Mouse (Mus musculus): ENCODE measurements around the gene Ovca2.

The Ovca2 gene

DNA sequence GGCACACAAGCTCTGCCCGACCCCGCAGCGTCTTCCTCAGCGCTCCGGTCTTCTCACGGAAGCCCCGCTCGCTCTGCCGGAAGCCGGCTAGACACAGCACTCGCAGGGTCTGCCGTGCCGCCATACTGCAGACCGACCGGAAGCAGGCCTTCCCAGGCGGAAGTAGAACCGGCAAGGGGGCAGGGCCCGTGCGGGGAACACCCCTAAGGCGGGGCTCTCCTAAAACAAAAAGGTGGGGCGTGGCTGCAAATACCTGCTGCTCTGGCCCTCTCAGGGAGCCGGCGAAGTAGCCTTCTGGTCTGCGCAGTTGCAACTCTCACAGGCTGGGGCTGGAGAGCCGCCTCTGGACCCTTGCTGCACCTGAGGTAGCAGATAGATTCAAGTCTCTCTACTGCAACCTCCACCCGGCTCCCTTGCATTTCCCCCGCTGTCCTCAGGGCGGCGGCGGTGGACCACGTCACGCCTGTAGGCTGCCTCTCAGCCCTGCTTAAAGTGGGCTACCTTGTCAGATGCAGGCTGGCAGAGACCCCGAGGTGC lies at the start of gene Ovca2:
Gene Ovca2, minus strand, starts transcription at position 164 of the 537 bp plus-strand sequence.
- peak; percentile 82 to 86 for DNase-seq

DNA sequence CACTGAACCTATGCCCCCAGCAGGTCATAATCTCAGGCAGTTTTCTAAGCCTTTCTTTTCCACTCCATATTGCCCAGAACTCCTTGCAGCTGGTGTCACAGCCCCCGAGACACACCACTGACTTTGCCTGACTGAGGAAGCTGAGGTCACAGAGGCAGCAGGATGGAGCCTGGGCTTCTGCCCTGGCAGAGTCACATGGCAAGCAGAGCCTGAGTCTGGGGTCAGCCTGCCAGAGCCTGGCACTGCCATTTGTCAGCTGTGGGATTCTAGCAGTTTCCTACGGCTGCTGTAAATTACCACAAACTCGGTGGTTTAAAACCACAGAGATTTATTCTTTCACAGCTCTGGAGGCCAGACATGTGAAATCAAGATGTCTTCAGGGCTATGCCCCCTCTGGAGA lies 49.0 kb upstream of the Ovca2 start:
- DNase-seq, result no peak

GRCm38 (mm10) chr11:75224835-75225234 lies 46.2 kb upstream of the Ovca2 start:
- DNase-seq, result no peak

- no peak for DNase-seq
Measured at GRCm38 (mm10) chr11:75224062-75224461, 45.4 kb upstream of the Ovca2 start.

DNA sequence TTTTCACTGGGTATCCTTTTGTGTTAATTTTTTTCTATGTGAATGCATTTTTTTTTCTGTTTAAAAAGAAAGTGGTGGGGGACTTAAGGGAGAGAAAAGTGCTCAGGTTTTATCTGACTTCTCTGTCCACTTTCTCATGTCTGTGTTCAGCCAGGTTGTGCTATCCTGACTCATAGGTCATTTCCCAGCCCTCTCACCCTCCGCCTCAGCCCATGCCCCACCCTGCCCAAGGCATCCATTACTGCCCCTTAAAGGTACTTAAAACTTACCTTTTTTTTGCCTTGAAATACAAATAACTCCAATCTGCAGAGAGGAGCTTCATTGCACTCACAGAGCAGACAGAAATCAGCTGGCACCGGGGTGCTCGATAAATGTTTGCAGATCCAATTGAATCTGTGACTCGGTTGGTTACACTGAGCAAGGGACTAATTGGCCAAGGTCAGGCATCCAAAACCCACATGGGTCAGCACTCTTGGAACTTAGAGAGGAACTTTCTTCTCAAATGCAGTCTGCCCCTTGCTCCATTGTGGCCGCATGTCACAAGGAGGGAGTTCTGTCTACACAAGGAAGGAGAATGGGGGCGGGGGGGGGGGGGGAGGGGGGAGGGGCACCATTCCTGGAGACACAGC lies 42.0 kb upstream of the Ovca2 start:
- DNase-seq, result no peak

DNA sequence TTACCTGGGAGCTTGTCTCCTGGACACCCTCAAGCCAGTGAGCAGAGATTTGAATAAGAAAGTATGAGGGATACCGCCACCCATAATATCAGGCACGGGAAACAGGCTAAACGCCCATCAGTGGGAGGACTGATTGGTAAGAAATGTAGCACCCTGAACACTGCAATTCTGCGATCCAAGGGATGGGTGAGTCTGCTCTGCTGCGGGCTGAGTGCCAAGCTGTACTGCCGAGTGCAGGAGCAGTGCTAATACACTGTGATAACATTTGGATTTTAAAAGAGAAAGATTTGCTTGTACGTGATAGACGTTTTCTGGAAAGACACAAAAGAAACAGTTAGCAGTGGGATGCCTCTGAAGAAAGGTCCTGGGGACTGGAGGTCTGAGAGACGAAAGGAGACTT lies 41.5 kb upstream of the Ovca2 start:
- no peak for DNase-seq

DNA sequence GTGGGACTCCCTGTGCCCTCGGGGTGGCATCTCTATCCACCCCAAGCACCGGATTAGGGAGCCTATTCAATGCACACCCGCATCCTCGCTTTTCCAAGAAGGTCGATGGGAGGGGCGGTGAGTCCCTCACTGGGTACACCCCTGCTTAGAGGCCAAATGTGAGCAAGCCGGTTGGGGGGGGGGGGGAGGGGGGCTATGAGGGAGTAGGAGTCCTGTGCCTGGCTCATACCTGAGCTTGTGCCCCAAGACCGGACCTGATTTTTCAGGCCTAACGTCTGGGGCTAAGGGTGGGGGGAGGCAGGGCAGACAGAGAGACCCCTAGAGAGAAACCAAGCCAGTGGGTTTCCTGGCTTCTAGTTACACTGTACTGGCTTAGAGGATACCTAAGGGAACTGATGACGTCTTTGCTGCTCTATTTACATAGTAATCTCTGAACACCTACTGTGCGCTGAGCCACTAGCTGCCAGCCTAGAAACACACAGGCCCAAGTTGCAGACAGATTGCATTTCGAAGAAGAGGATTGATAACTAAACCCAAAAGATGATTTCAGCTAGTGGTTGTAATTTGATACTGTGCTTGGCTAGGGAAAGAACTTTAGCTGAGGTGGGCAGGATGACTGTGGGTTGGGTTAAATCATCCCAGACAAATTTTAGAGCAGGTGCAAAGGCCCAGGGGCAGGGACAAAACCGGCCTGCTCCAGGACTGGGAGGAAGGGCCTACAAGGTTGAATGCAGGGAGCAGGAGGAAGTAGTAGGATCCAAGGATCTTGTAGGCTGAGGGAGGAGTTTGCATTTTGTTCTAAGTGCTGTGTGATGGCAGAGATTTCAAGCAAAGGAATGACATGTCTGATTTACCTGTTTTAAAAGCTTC lies 35.7 kb upstream of the Ovca2 start:
- no peak for DNase-seq

DNA sequence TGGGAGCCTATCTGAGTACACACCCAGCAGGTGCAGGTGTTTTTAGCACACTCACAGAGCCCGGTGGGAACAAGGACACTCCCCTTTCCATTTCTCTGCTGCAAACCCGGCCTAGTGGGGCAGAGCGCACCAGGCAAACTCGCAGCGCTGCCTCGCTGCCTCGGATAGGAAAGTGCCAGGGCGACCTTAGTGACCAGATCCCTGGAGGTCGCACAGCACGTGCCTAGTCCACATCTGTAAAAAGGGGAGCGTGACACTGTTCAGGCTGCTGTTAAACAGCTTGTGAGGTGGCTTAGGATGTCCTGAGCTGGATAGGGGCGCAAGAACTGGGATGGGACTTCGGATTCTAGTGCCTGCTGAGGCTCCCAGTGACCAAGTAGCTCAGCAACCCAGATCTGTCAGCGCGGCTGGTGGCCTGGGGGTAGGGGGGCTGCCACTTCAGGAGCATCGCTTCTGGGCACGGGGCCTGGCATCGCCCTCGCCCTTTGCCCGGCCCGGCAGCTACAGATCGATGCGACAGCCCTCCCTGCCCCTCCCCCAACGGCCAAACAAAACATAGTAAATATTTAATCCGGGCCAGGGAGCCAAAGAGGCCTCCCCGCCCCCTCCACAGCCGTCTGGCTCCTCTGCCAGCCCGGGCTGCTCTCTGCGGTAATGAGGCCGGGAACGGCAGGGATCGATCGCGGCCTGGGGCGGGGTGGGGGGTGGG lies 34.9 kb upstream of the Ovca2 start:
- DNase-seq, result no peak

DNA sequence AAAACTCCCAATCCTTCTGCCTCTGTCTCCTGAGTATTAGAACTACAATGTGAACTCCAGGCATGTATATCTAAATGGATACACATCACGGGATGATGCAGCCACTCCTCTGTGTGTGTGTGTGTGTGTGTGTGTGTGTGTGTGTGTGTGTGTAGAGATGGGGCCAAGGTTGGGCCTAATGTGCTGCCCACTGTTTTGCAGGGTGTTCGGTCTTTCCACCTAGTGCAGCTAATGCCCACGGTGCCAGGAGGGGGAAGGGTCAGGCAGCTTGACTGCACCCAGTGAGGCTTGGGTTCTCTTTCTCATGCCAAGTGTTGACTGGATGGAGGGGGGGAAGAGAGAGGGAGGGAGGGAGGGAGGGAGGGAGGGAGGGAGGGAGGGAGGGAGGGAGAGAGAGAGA lies 34.2 kb upstream of the Ovca2 start:
- no peak for DNase-seq

GRCm38 (mm10) chr11:75212031-75212667 lies 33.5 kb upstream of the Ovca2 start:
- no peak for DNase-seq

- no peak for DNase-seq
Measured at GRCm38 (mm10) chr11:75210755-75211154, 32.1 kb upstream of the Ovca2 start.

DNA sequence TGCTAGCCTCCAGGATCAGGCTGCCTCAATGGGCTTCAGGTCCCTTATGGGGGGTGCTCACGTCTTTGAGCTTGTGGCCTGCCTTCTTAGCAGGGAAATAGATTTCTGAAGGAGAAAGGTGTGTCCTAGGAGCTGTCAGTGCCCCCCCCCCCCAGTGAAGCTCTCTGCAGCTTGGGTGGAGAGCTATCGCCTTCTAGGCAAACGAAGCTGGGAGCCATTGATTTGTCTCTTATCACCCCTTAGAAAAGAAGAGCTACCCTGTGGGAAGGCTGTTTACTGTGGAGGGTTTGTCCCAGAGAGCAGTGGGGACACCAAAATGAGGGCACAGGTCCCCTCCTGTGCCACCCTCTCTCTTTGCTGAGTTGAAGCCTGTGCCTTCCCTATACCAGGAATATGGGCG lies 31.5 kb upstream of the Ovca2 start:
- DNase-seq, result no peak

GRCm38 (mm10) chr11:75209363-75209762 lies 30.7 kb upstream of the Ovca2 start:
- no peak for DNase-seq

DNA sequence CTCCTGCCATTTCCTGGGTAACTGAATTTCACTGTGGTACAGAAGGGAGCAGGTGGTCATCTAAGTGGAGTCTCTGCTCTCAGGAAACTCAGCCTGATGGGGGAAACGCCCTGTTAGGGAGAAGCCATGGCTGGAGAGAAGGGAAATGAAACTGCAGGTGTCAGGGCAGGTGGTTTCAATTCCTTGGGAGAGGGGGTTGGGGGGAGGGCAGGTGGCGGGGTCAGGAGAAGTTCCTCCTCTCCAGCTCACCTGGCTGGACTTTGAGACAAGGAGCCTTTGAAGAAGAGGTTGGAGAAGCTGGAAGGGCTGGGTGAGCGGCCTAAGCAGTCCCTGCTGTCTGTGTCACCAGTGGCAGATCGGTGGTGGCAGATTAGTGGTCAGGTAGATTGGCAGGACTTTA lies 27.7 kb upstream of the Ovca2 start:
- no peak for DNase-seq

DNA sequence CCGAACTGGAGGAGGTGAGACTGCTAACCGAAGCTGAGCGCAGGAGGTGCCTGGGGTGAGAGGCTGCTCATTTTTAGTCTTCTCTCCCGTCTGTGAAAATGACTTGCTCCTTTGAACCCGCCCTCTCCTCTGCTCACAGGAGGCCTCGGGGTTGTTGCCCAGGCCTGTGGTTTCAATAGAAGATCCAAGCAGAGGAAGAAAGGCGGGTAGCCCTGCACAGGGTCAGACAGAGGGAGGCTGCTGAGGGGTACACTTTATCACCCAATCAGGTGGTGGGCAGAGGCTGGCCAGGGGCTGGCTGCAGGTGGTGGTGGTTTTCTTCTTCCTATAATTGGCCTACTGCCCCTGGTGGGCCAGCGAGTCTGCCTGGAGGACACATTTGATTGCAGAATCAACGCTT lies 25.8 kb upstream of the Ovca2 start:
- no peak for DNase-seq

DNA sequence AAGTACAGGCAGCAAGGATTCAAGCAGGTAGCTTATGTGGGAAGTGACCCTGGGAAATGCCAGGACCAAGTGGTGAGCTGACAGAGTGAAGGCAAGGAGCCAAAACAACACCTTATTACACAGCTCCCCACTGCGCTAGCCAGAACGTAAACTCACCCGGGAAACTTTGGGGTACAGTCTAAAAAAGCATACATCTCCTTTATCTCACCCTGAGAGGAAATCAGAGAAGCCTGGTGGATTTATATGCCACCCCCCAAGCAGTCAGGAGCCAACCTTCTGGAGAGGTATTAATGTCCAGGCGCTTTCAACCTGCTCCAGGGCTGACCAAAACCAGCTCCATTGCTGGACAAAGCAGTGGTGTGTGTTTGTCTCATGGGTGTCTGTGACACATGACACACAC lies 25.3 kb upstream of the Ovca2 start:
- DNase-seq, result no peak

- no peak for DNase-seq
Measured at GRCm38 (mm10) chr11:75201721-75202120, 23.1 kb upstream of the Ovca2 start.

DNA sequence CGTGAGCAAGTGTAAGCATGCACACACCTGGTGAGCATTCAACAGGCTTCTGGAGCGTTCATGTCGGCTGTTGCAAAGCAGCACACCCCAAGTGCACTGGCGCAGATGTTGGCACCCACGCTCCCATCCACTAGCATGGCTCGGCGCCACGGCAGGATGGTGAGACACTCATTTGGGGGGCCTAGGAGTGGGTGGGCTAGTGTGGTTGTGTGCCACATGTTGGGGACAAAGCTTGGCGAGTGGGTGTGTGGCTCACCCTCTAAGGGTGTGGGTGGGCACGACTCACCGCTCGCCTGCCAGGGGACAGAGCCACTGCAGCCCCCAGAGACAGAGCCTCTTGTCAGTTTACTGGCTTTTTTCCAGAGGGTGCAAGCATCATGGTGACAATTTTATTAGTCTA lies 22.3 kb upstream of the Ovca2 start:
- no peak for DNase-seq

GRCm38 (mm10) chr11:75199951-75200350 lies 21.3 kb upstream of the Ovca2 start:
- no peak for DNase-seq

- DNase-seq, result no peak
Measured at GRCm38 (mm10) chr11:75198792-75199191, 20.2 kb upstream of the Ovca2 start.

DNA sequence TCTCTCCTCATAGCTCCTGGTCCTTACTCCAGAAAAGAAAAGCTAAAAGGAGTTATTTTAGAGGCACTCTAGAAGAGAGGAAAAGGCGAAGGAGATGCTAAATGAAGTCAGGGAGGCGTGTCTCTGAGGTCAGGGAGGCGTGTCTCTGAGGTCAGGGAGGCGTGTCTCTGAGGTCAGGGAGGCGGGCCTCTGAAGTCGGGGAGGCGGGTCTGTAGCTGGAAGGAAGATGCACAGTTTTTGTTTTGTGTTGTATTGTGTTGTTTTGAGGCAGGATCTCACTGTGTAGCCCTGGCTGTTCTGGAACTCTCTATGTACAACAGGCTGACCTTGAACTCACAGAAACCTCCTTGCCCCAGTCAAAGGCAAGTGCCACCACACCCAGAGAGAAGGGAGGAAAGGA lies 19.3 kb upstream of the Ovca2 start:
- DNase-seq, result no peak

- DNase-seq, result no peak
Measured at GRCm38 (mm10) chr11:75196131-75196530, 17.5 kb upstream of the Ovca2 start.

DNA sequence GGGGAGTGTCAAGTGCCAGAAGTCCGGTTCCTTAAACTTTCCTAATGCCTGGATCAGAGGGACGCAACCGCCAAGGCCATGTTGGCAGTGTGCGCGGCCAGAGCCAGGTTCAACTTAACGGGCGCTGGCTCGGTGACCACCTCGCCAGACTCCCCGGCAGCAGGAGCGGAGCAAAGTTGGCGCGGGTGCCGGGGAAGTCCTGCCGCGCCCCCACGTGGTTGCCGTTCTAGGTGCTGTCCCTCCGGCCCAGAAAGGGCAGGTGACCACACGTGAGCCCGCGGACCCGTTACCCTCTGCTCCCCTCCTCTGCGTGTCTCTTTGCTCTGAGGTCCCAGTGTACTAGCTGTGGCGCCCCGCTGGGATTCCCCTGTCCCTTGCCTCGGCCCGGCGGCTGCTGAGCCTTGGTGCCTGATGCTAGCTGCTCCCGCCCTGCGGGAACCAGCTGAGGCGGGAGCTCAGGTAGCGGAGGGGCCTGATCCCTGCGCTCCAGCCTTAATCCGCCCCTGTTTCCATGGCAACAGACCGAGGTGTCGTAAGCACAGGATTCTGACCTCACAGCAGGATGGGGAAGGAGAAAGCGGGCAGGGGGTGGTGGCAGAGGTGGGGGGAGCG lies 16.3 kb upstream of the Ovca2 start:
- DNase-seq, result peak; percentile 30 to 66

Data from spleen, adult 18-20 months (tissue).